Mouse (Mus musculus) heart, postnatal 0 days (tissue): ENCODE data around the gene Fam117a. TPM values are rescaled to one million over a fixed set of nuclear protein-coding genes. Genes with fewer than 3 reads are reported as not detected.

ENCODE experiments used
- ATAC-seq: fragments of 200-750 bp; cut with Nextera tagmentation; 2 replicates; pipeline ENCODE4 v1.8.0; 2017; ENCODE audit warnings: low read depth, moderate number of reproducible peaks, moderate library complexity; ENCODE audit not compliant: insufficient read depth
- DNase-seq: peaks from one replicate; pipeline ENCODE4 v3.0.0-alpha.2; 2016; ENCODE audit warnings: low spot score
- H3K27ac ChIP-seq: fragments of 300-500 bp; sonication (generic); 2 replicates; pipeline ENCODE4 v1.5.1; 2014; ENCODE audit warnings: low read depth, mild to moderate bottlenecking
- H3K27me3 ChIP-seq: fragments of 300-500 bp; sonication (generic); 2 replicates; pipeline ENCODE4 v1.6.1; 2014; ENCODE audit warnings: low read length, mixed read lengths; ENCODE audit not compliant: control insufficient read depth, insufficient read depth
- H3K36me3 ChIP-seq: fragments of 300-500 bp; sonication (generic); replicated peaks from 2 replicates; pipeline ENCODE4 v1.6.1; 2014; ENCODE audit warnings: low read length, mixed read lengths; ENCODE audit not compliant: control insufficient read depth, insufficient read depth
- H3K4me1 ChIP-seq: fragments of 300-500 bp; sonication (generic); 2 replicates; pipeline ENCODE4 v1.6.1; 2014; ENCODE audit warnings: antibody characterized with exemption; ENCODE audit not compliant: control insufficient read depth, insufficient read depth
- H3K4me2 ChIP-seq: fragments of 300-500 bp; sonication (generic); 2 replicates; pipeline ENCODE4 v1.6.1; 2014; ENCODE audit warnings: low read depth, mild to moderate bottlenecking, low read length, moderate library complexity
- H3K4me3 ChIP-seq: fragments of 300-500 bp; sonication (generic); 2 replicates; pipeline ENCODE4 v1.5.1; 2014; ENCODE audit warnings: low read depth, low read length
- H3K9ac ChIP-seq: fragments of 300-500 bp; sonication (generic); replicated peaks from 2 replicates; pipeline ENCODE4 v1.6.1; 2014; ENCODE audit warnings: low read depth, low read length, mixed read lengths
- H3K9me3 ChIP-seq: fragments of 300-500 bp; sonication (generic); replicated peaks from 2 replicates; pipeline ENCODE4 v1.6.1; 2016; ENCODE audit warnings: low read length; ENCODE audit not compliant: control insufficient read depth
- CTCF ChIP-seq: IDR thresholded peaks from 2 replicates; pipeline ENCODE4 v1.5.1; 2016; ENCODE audit warnings: antibody characterized with exemption, control low read depth, low read depth
- EP300 ChIP-seq: IDR thresholded peaks from 2 replicates; pipeline ENCODE4 v1.6.1; 2016; ENCODE audit warnings: antibody characterized with exemption, low read depth
- WGBS: fragments of 180-500 bp; shearing (Covaris S2); extraction: QIAGEN DNeasy Blood & Tissue Kit; methylation state at CpG from one replicate; pipeline ENCODE4 v1.1.7; 2014; 5-methylcytosine and 5-hydroxymethylcytosine counted together
- polyA plus RNA-seq: library from polyadenylated mRNA; unstranded; fragments of >200 nt; fragmentation: Nextera tagmentation; extraction: Ambion mirVana; gene quantifications from 2 replicates; pipeline ENCODE4 v1.2.1, GENCODE M21; 2015
- total RNA-seq: library from RNA; depleted of rRNA; stranded (reverse); fragments of >200 nt; gene quantifications from 2 replicates; pipeline ENCODE4 v1.2.3, GENCODE M21; 2014; ENCODE audit warnings: low replicate concordance; rRNA removed

Fam117a gene
- total and polyA plus RNA-seq, 2 experiments from 2014 or later: 3.9 to 5.6 TPM

GRCm38 (mm10) chr11:95415931-95416330 is 79.1 kb downstream of the Fam117a start:
- Histone ChIP-seq H3K9me3 (no peaks in the 10 kb centered on the region), H3K27ac (peak overlapping the region; percentile 96; the same call in 1 of the 2 replicates), H3K36me3 (no peaks in the 10 kb centered on the region), H3K4me2 (peak overlapping the region; percentile 68), H3K4me1 (peaks cover 11% of the 10 kb centered on the region), H3K4me3 (peak overlapping the region; percentile 15; the same call in 1 of the 2 replicates), H3K9ac (no peak overlapping the region), H3K27me3 (no peaks in the 10 kb centered on the region)
- DNase-seq (no peak), ATAC-seq (no peak)
- TF ChIP-seq EP300: no peak
- no peak for TF ChIP-seq CTCF

GRCm38 (mm10) chr11:95417341-95417740 is 80.5 kb downstream of the Fam117a start:
- no peaks in the 10 kb centered on the region for H3K27me3 ChIP-seq
- 82% methylated on average over 5 of the region's 5 CpGs for WGBS
- no peak for TF ChIP-seq EP300
- TF ChIP-seq CTCF: no peak
- peaks cover 11% of the 10 kb centered on the region for H3K4me1 ChIP-seq
- H3K27ac ChIP-seq: no peak overlapping the region
- H3K4me3 ChIP-seq: no peak overlapping the region
- H3K9ac ChIP-seq: no peak overlapping the region
- H3K36me3 ChIP-seq: no peaks in the 10 kb centered on the region
- no peak overlapping the region for H3K4me2 ChIP-seq
- ATAC-seq (no peak), DNase-seq (no peak)
- no peaks in the 10 kb centered on the region for H3K9me3 ChIP-seq

GRCm38 (mm10) chr11:95420880-95421435 is 84.1 kb downstream of the Fam117a start:
- H3K36me3 ChIP-seq: no peaks in the 10 kb centered on the region
- no peak for TF ChIP-seq EP300
- no peak overlapping the region for H3K27ac ChIP-seq
- H3K4me1 ChIP-seq: peaks cover 18% of the 10 kb centered on the region
- DNase-seq (no peak), ATAC-seq (no peak)
- no peaks in the 10 kb centered on the region for H3K27me3 ChIP-seq
- H3K4me3 ChIP-seq: no peak overlapping the region
- no peak overlapping the region for H3K9ac ChIP-seq
- WGBS: 70% methylated on average over 2 of the region's 2 CpGs
- no peaks in the 10 kb centered on the region for H3K9me3 ChIP-seq
- no peak overlapping the region for H3K4me2 ChIP-seq

- Histone ChIP-seq H3K9ac (no peak overlapping the region), H3K4me1 (peaks cover 14% of the 10 kb centered on the region), H3K4me2 (no peak overlapping the region), H3K9me3 (no peaks in the 10 kb centered on the region), H3K4me3 (no peak overlapping the region), H3K36me3 (no peaks in the 10 kb centered on the region), H3K27me3 (no peaks in the 10 kb centered on the region), H3K27ac (no peak overlapping the region)
- 80% methylated on average over 3 of the region's 3 CpGs for WGBS
- DNase-seq (no peak), ATAC-seq (no peak)
- TF ChIP-seq EP300 (no peak), CTCF (no peak; the same call in 1 of the 2 replicates)
These were observed 86.7 kb downstream of the Fam117a start for GRCm38 (mm10) chr11:95423505-95423904.

GRCm38 (mm10) chr11:95431344-95431743 is 94.5 kb downstream of the Fam117a start:
- H3K4me1 ChIP-seq: peaks cover 37% of the 10 kb centered on the region
- WGBS: 23% methylated on average over 2 of the region's 2 CpGs
- no peaks in the 10 kb centered on the region for H3K36me3 ChIP-seq
- no peaks in the 10 kb centered on the region for H3K27me3 ChIP-seq
- DNase-seq: no peak
- 0 out of 2 replicates have a peak, but pooled peaks have one; percentile 24 for ATAC-seq
- no peak overlapping the region for H3K4me3 ChIP-seq
- no peak for TF ChIP-seq EP300
- TF ChIP-seq CTCF: no peak
- H3K27ac ChIP-seq: peak overlapping the region; percentile 7; the same call in 1 of the 2 replicates
- no peak overlapping the region for H3K9ac ChIP-seq
- no peak overlapping the region for H3K4me2 ChIP-seq
- H3K9me3 ChIP-seq: no peaks in the 10 kb centered on the region

Other genes with a start within 250 kb of the Fam117a start
- gene Dlx3, start 216.9 kb upstream of the Fam117a start, total RNA-seq: not detected in 2 replicates
- not detected in 2 replicates for gene Dlx3, start 216.9 kb upstream of the Fam117a start, polyA plus RNA-seq
- 0.31 TPM in 1 of 2 replicates, not detected in the other for gene Dlx4, start 190.8 kb upstream of the Fam117a start, total RNA-seq
- 0.05 and 0.11 TPM in 2 replicates for gene Dlx4, start 190.8 kb upstream of the Fam117a start, polyA plus RNA-seq
- gene Tac4, start 75.5 kb upstream of the Fam117a start, total RNA-seq: not detected in 2 replicates
- gene Tac4, start 75.5 kb upstream of the Fam117a start, polyA plus RNA-seq: not detected in 2 replicates
- 54.7 and 85.6 TPM in 2 replicates for gene Kat7, start 26.8 kb upstream of the Fam117a start, total RNA-seq
- 28.5 and 29.9 TPM in 2 replicates for gene Kat7, start 26.8 kb upstream of the Fam117a start, polyA plus RNA-seq
- 35.2 and 71.6 TPM in 2 replicates for gene Slc35b1, start 47.7 kb downstream of the Fam117a start, total RNA-seq
- 70.3 TPM in 2 replicates for gene Slc35b1, start 47.7 kb downstream of the Fam117a start, polyA plus RNA-seq
- gene Spop, start 77.1 kb downstream of the Fam117a start, total RNA-seq: 34.5 and 38.0 TPM in 2 replicates
- 129 and 142 TPM in 2 replicates for gene Spop, start 77.1 kb downstream of the Fam117a start, polyA plus RNA-seq
- not detected in 2 replicates for gene Nxph3, start 177.6 kb downstream of the Fam117a start, total RNA-seq
- 0.08 and 0.14 TPM in 2 replicates for gene Nxph3, start 177.6 kb downstream of the Fam117a start, polyA plus RNA-seq